Mouse (Mus musculus) sigmoid colon, adult 10 weeks (tissue): ENCODE data around the gene Brca1. TPM values are rescaled to one million over a fixed set of nuclear protein-coding genes. Genes with fewer than 3 reads are reported as not detected.

Source experiments
- polyA plus RNA-seq: library from polyadenylated mRNA; stranded (reverse); fragments of 350-450 nt; fragmentation: Illumina TruSeq; extraction: RNeasy Lipid Tissue Mini Kit (QIAGEN cat#74804); gene quantifications from one replicate; pipeline ENCODE4 v1.2.3, GENCODE M21; 2014; ENCODE audit warnings: low read depth, low replicate concordance

Gene Brca1
- 5.3 TPM for polyA plus RNA-seq

GRCm38 (mm10) chr11:101551751-101552475, at the start of gene Brca1, which contains the start of gene Nbr1:
Brca1 (minus strand) TSS chr11:101551955.
Nbr1 (plus strand) TSS chr11:101552149.

GRCm38 (mm10) chr11:101599156-101599555, 47.4 kb upstream of the Brca1 start, which contains the start of gene Gm11634:
Gm11634 (minus strand) TSS chr11:101599256.

GRCm38 (mm10) chr11:101582054-101583035, 30.6 kb upstream of the Brca1 start, which contains the start of gene Tmem106a:
Tmem106a (plus strand) TSS chr11:101582242.

GRCm38 (mm10) chr11:101465869-101466551, 85.7 kb downstream of the Brca1 start, which contains the start of gene Vat1:
Vat1 (minus strand) TSS chr11:101466230.

GRCm38 (mm10) chr11:101464211-101465100, 87.3 kb downstream of the Brca1 start, which contains the start of gene Rnd2:
Rnd2 (plus strand) TSS chr11:101464999.

GRCm38 (mm10) chr11:101448274-101448746, 103.4 kb downstream of the Brca1 start, which contains the start of gene Ifi35:
Ifi35 (plus strand) TSS chr11:101448407.

GRCm38 (mm10) chr11:101442127-101442693, 109.5 kb downstream of the Brca1 start, which contains the start of gene Rpl27:
Rpl27 (plus strand) TSS chr11:101442298.

Other genes with a start within 250 kb of the Brca1 start
- gene Becn1, start 249.7 kb downstream of the Brca1 start, polyA plus RNA-seq, result 138 TPM
- gene Psme3, start 235.7 kb downstream of the Brca1 start, polyA plus RNA-seq, result 161 TPM
- 0.38 TPM for gene Aoc2, start 226.9 kb downstream of the Brca1 start, polyA plus RNA-seq
- 15.5 TPM for gene Aoc3, start 221.3 kb downstream of the Brca1 start, polyA plus RNA-seq
- gene G6pc, start 184.4 kb downstream of the Brca1 start, polyA plus RNA-seq, result not detected
- 5.4 TPM for gene Aarsd1, start 134.3 kb downstream of the Brca1 start, polyA plus RNA-seq
- gene Gm27029, start 127.2 kb downstream of the Brca1 start, polyA plus RNA-seq, result not detected
- gene Rundc1, start 126.9 kb downstream of the Brca1 start, polyA plus RNA-seq, result 3.9 TPM
- 4.9 TPM for gene Ptges3l, start 126.6 kb downstream of the Brca1 start, polyA plus RNA-seq
- 57.4 TPM for gene Rpl27, start 109.7 kb downstream of the Brca1 start, polyA plus RNA-seq
- 2.3 TPM for gene Ifi35, start 103.5 kb downstream of the Brca1 start, polyA plus RNA-seq
- 3.3 TPM for gene Rnd2, start 87.0 kb downstream of the Brca1 start, polyA plus RNA-seq
- gene Vat1, start 85.7 kb downstream of the Brca1 start, polyA plus RNA-seq, result 1.4 TPM
- 237 TPM for gene Nbr1, start 194 bp upstream of the Brca1 start, polyA plus RNA-seq
- 18.5 TPM for gene Tmem106a, start 30.3 kb upstream of the Brca1 start, polyA plus RNA-seq
- not detected for gene Gm11634, start 47.3 kb upstream of the Brca1 start, polyA plus RNA-seq
- gene Rdm1, start 75.2 kb upstream of the Brca1 start, polyA plus RNA-seq, result 0.47 TPM
- 3.4 TPM for gene Arl4d, start 113.6 kb upstream of the Brca1 start, polyA plus RNA-seq
- 18.9 TPM for gene Dhx8, start 181.0 kb upstream of the Brca1 start, polyA plus RNA-seq
- 0.50 TPM for gene Etv4, start 233.4 kb upstream of the Brca1 start, polyA plus RNA-seq